Mouse (Mus musculus) 3134 (cell line): Measurements from ENCODE around the gene Ano6.

Experiments used
- DNase-seq: peaks from one replicate; pipeline ENCODE4 v3.0.0-alpha.2; 2011; ENCODE audit warnings: low spot score; ENCODE audit not compliant: insufficient read length; ENCODE audit errors: extremely low read depth

Gene Ano6

GRCm38 (mm10) chr15:95822099-95822498, 31.5 kb downstream of the Ano6 start:
- DNase-seq, result no peak

GRCm38 (mm10) chr15:95823383-95824306, 33.0 kb downstream of the Ano6 start:
- DNase-seq, result peak; percentile 65

GRCm38 (mm10) chr15:95826516-95826915, 35.9 kb downstream of the Ano6 start:
- no peak for DNase-seq

- DNase-seq, result peak; percentile 38
Measured at GRCm38 (mm10) chr15:95827465-95827971, 36.9 kb downstream of the Ano6 start.

GRCm38 (mm10) chr15:95828018-95828646, 37.5 kb downstream of the Ano6 start:
- DNase-seq, result peak; percentile 51

GRCm38 (mm10) chr15:95828647-95829254, 38.1 kb downstream of the Ano6 start:
- peak; percentile 77 for DNase-seq

- DNase-seq, result peak; percentile 57
Measured at GRCm38 (mm10) chr15:95829553-95830205, 39.0 kb downstream of the Ano6 start.

- no peak for DNase-seq
Measured at GRCm38 (mm10) chr15:95830206-95830560, 39.5 kb downstream of the Ano6 start.

- no peak for DNase-seq
Measured at GRCm38 (mm10) chr15:95833292-95833691, 42.6 kb downstream of the Ano6 start.

- no peak for DNase-seq
Measured at GRCm38 (mm10) chr15:95836077-95836476, 45.4 kb downstream of the Ano6 start.

- no peak for DNase-seq
Measured at GRCm38 (mm10) chr15:95836646-95837434, 46.2 kb downstream of the Ano6 start.

GRCm38 (mm10) chr15:95837570-95837969, 46.9 kb downstream of the Ano6 start:
- DNase-seq, result no peak

- DNase-seq, result no peak
Measured at GRCm38 (mm10) chr15:95838171-95839020, 47.8 kb downstream of the Ano6 start.

- no peak for DNase-seq
Measured at GRCm38 (mm10) chr15:95839789-95840188, 49.1 kb downstream of the Ano6 start.

- no peak for DNase-seq
Measured at GRCm38 (mm10) chr15:95843183-95843949, 52.7 kb downstream of the Ano6 start.

- DNase-seq, result no peak
Measured at GRCm38 (mm10) chr15:95844412-95844811, 53.8 kb downstream of the Ano6 start.

- no peak for DNase-seq
Measured at GRCm38 (mm10) chr15:95846102-95846501, 55.5 kb downstream of the Ano6 start.

- no peak for DNase-seq
Measured at GRCm38 (mm10) chr15:95848493-95849064, 57.9 kb downstream of the Ano6 start.
